Mouse (Mus musculus) CH12.LX (cell line): ENCODE data around the gene Ugt1a5. TPM values are rescaled to one million over a fixed set of nuclear protein-coding genes. Genes with fewer than 3 reads are reported as not detected.

ENCODE experiments used
- DNase-seq: peaks from one replicate; pipeline ENCODE4 v3.0.0-alpha.2; 2013; ENCODE audit errors: extremely low read depth
- H3K27ac ChIP-seq: 2 replicates; pipeline ENCODE4 v1.5.1; 2012; ENCODE audit warnings: low read depth, mild to moderate bottlenecking, control low read depth, moderate library complexity; ENCODE audit not compliant: insufficient read depth
- H3K27me3 ChIP-seq: replicated peaks from 2 replicates; pipeline ENCODE3; 2012; ENCODE audit warnings: inconsistent platforms
- H3K36me3 ChIP-seq, 2 experiments: replicated peaks in 1 of 2; 2 replicates each; pipeline versions ENCODE3 to v1.6.1; 2012; ENCODE audit warnings: inconsistent platforms in 1 of 2, low read length in 1 of 2, mild to moderate bottlenecking in 1 of 2, mixed read lengths in 1 of 2, moderate library complexity in 1 of 2; ENCODE audit not compliant: control insufficient read depth in 1 of 2, insufficient read depth in 1 of 2
- H3K4me1 ChIP-seq, 2 experiments: 2 replicates each; pipeline ENCODE4 v1.6.1; 2012; ENCODE audit warnings: inconsistent platforms in 1 of 2, moderate library complexity in 1 of 2; ENCODE audit not compliant: insufficient read depth in 2 of 2, control insufficient read depth in 1 of 2
- H3K4me2 ChIP-seq: 2 replicates; pipeline ENCODE4 v1.6.1; 2012; ENCODE audit warnings: low read depth, mild to moderate bottlenecking, control low read depth; ENCODE audit not compliant: poor library complexity, insufficient read depth, severe bottlenecking
- H3K4me3 ChIP-seq, 3 experiments: fragments of 150-350 bp in 1 of 3; sonication (generic) in 1 of 3; replicated peaks in 1 of 3; 2 replicates each; pipeline versions ENCODE3 to v1.5.1; 2011 to 2012; ENCODE audit warnings: low read depth in 2 of 3, low read length in 2 of 3, mild to moderate bottlenecking in 2 of 3, moderate library complexity in 2 of 3, control low read depth in 1 of 3, improper control_type of control experiment in 1 of 3, inconsistent platforms in 1 of 3, mixed read lengths in 1 of 3; ENCODE audit not compliant: poor library complexity in 1 of 3
- H3K79me2 ChIP-seq: replicated peaks from 2 replicates; pipeline ENCODE4 v1.6.1; 2012; ENCODE audit warnings: mild to moderate bottlenecking, moderate library complexity; ENCODE audit not compliant: control insufficient read depth, poor library complexity, insufficient read depth, severe bottlenecking; ENCODE audit errors: extremely low read depth
- H3K9ac ChIP-seq: 2 replicates; pipeline ENCODE4 v1.6.1; 2012; ENCODE audit warnings: low read depth, mild to moderate bottlenecking, control low read depth, moderate library complexity; ENCODE audit not compliant: insufficient read depth
- H3K9me3 ChIP-seq: replicated peaks from 2 replicates; pipeline ENCODE3; 2012; ENCODE audit warnings: low read length, inconsistent platforms, mixed read lengths
- BHLHE40 ChIP-seq: IDR thresholded peaks from 2 replicates; pipeline ENCODE4 v1.6.1; 2011; ENCODE audit warnings: mild to moderate bottlenecking, low read depth, low read length, improper control_type of control experiment
- CHD2 ChIP-seq: IDR thresholded peaks from 2 replicates; pipeline ENCODE4 v1.6.1; 2011; ENCODE audit warnings: low read length, improper control_type of control experiment
- CTCF ChIP-seq, 2 experiments: IDR thresholded peaks in 1 of 2; conservative IDR thresholded peaks in 1 of 2; 2 replicates each; pipeline ENCODE4 v1.5.1; 2011 to 2012; ENCODE audit warnings: low read depth in 2 of 2, low read length in 2 of 2, improper control_type of control experiment in 1 of 2, inconsistent platforms in 1 of 2, mild to moderate bottlenecking in 1 of 2, moderate library complexity in 1 of 2
- ETS1 ChIP-seq: conservative IDR thresholded peaks from 2 replicates; pipeline ENCODE4 v1.6.1; 2012; ENCODE audit warnings: low read depth, mild to moderate bottlenecking, inconsistent platforms, low read length, improper control_type of control experiment, moderate library complexity
- HCFC1 ChIP-seq: IDR thresholded peaks from 2 replicates; pipeline ENCODE4 v1.6.1; 2012; ENCODE audit warnings: low read depth, mild to moderate bottlenecking, inconsistent platforms, low read length, improper control_type of control experiment
- JUN ChIP-seq: IDR thresholded peaks from 2 replicates; pipeline ENCODE4 v1.6.1; 2011; ENCODE audit warnings: low read depth, mild to moderate bottlenecking, low read length, improper control_type of control experiment, moderate library complexity; ENCODE audit not compliant: insufficient read depth
- MAX ChIP-seq: IDR thresholded peaks from 2 replicates; pipeline ENCODE4 v1.6.1; 2011; ENCODE audit warnings: low read length, improper control_type of control experiment
- MEF2A ChIP-seq: IDR thresholded peaks from 2 replicates; pipeline ENCODE4 v1.6.1; 2014; ENCODE audit warnings: low read depth, mild to moderate bottlenecking, inconsistent platforms, low read length, improper control_type of control experiment, borderline replicate concordance
- MXI1 ChIP-seq: IDR thresholded peaks from 2 replicates; pipeline ENCODE4 v1.6.1; 2011; ENCODE audit warnings: mild to moderate bottlenecking, low read depth, low read length, improper control_type of control experiment
- NELFE ChIP-seq: IDR thresholded peaks from 2 replicates; pipeline ENCODE4 v1.6.1; 2011; ENCODE audit warnings: low read depth, low read length, improper control_type of control experiment
- NRF1 ChIP-seq: IDR thresholded peaks from 2 replicates; pipeline ENCODE4 v1.6.1; 2014; ENCODE audit warnings: low read depth, mild to moderate bottlenecking, inconsistent platforms, low read length, improper control_type of control experiment, moderate library complexity
- PAX5 ChIP-seq: IDR thresholded peaks from 2 replicates; pipeline ENCODE4 v1.6.1; 2012; ENCODE audit warnings: low read length, inconsistent platforms, mixed read lengths
- POLR2A ChIP-seq: IDR thresholded peaks from 2 replicates; pipeline ENCODE4 v1.6.1; 2011; ENCODE audit warnings: low read depth, mild to moderate bottlenecking, improper control_type of control experiment, low read length
- RAD21 ChIP-seq: IDR thresholded peaks from 2 replicates; pipeline ENCODE4 v1.6.1; 2011; ENCODE audit warnings: low read depth, mild to moderate bottlenecking, low read length, improper control_type of control experiment, moderate library complexity
- RCOR1 ChIP-seq: conservative IDR thresholded peaks from 2 replicates; pipeline ENCODE4 v1.6.1; 2012; ENCODE audit warnings: low read depth, mild to moderate bottlenecking, inconsistent platforms, low read length, improper control_type of control experiment
- SMC3 ChIP-seq: IDR thresholded peaks from 2 replicates; pipeline ENCODE4 v1.6.1; 2011; ENCODE audit warnings: low read depth, low read length, improper control_type of control experiment
- TBP ChIP-seq: conservative IDR thresholded peaks from 2 replicates; pipeline ENCODE4 v1.6.1; 2011; ENCODE audit warnings: low read depth, low read length, improper control_type of control experiment
- USF1 ChIP-seq: IDR thresholded peaks from 2 replicates; pipeline ENCODE4 v1.6.1; 2014; ENCODE audit warnings: low read depth, mild to moderate bottlenecking, inconsistent platforms, low read length, improper control_type of control experiment
- ZKSCAN1 ChIP-seq: IDR thresholded peaks from 2 replicates; pipeline ENCODE4 v1.6.1; 2012; ENCODE audit warnings: low read depth, inconsistent platforms, low read length, improper control_type of control experiment, borderline replicate concordance
- ZMIZ1 ChIP-seq: IDR thresholded peaks from 2 replicates; pipeline ENCODE4 v1.6.1; 2012; ENCODE audit warnings: low read depth, mild to moderate bottlenecking, inconsistent platforms, low read length, improper control_type of control experiment
- ZNF384 ChIP-seq: IDR thresholded peaks from 2 replicates; pipeline ENCODE4 v1.6.1; 2012; ENCODE audit warnings: low read depth, low read length, improper control_type of control experiment, inconsistent platforms
- dilution Hi-C: fragments of 300-500 bp; cut with MboI; formaldehyde crosslinking; loops from 2 replicates; pipeline ENCODE4 v1.14.3; 2020; ENCODE audit warnings: low sequenced_read_pairs; ENCODE audit not compliant: extremely low pct_unique_long_range_greater_than_20kb, extremely low pct_ligation_motif_present
- in situ Hi-C: fragments of 300-500 bp; cut with MboI; formaldehyde crosslinking; loops from 3 replicates; pipeline ENCODE4 v1.14.3; 2019; ENCODE audit warnings: low sequenced_read_pairs, low pct_ligation_motif_present, low pct_unique_long_range_greater_than_20kb, mixed read lengths
- polyA plus RNA-seq: library from polyadenylated mRNA; unstranded; fragments of >175 nt; gene quantifications from 2 replicates; pipeline ENCODE4 v1.2.1, GENCODE M21; 2012; ENCODE audit warnings: low read depth; ENCODE audit not compliant: insufficient read length
- total RNA-seq, 2 experiments: library from RNA; depleted of rRNA; stranded (reverse); fragments of 300-350 nt in 1 of 2; fragments of >200 nt in 1 of 2; gene quantifications; 2 replicates each; pipeline ENCODE4 v1.2.3; 2012 to 2014

Ugt1a5 gene
- total and polyA plus RNA-seq, 3 experiments: not detected

- in situ Hi-C loops: no loop called here
- Histone ChIP-seq H3K4me1 (0 out of 4 replicates have a peak, but pooled peaks cover 0 to 2% of the 10 kb centered on the region in 2 experiments), H3K27me3 (peaks cover 8% of the 10 kb centered on the region), H3K9ac (no peak overlapping the region), H3K9me3 (peaks cover 72% of the 10 kb centered on the region), H3K27ac (no peak overlapping the region), H3K79me2 (no peaks in the 10 kb centered on the region), H3K4me2 (no peak overlapping the region), H3K4me3 (no peak overlapping the region), H3K36me3 (no peaks in the 10 kb centered on the region)
- TF ChIP-seq ETS1 (no peak), NRF1 (no peak), POLR2A (no peak), CHD2 (no peak), ZNF384 (no peak), PAX5 (no peak), TBP (no peak), RAD21 (no peak), MXI1 (no peak), RCOR1 (no peak)
- no peak for DNase-seq
- dilution Hi-C loops: no loop called here
These were observed 66.1 kb downstream of the Ugt1a5 start for GRCm38 (mm10) chr1:88231803-88232499.

GRCm38 (mm10) chr1:88232664-88233380, 67.0 kb downstream of the Ugt1a5 start:
- in situ Hi-C loops (no loop called here), dilution Hi-C loops (no loop called here)
- Histone ChIP-seq H3K36me3 (no peaks in the 10 kb centered on the region), H3K4me1 (no peaks in the 10 kb centered on the region), H3K9ac (no peak overlapping the region), H3K4me2 (no peak overlapping the region), H3K9me3 (peaks cover 76% of the 10 kb centered on the region), H3K27ac (no peak overlapping the region), H3K4me3 (no peak overlapping the region), H3K27me3 (peaks cover 15% of the 10 kb centered on the region), H3K79me2 (no peaks in the 10 kb centered on the region)
- no peak for DNase-seq
- TF ChIP-seq MEF2A (no peak), SMC3 (no peak), NELFE (no peak), MAX (no peak), CTCF (conservative IDR thresholded peaks at IDR 0.05 in 1 of 2, IDR thresholded peaks at IDR 0.05 in 1 of 2; ENCODE audit: low read depth in 2 of 2, low read length in 2 of 2) (no peak), ZKSCAN1 (no peak), USF1 (no peak), HCFC1 (no peak), ZMIZ1 (no peak), BHLHE40 (no peak), JUN (no peak)
